In genomic region chr11:101658751-101659558, GRCm38 (mm10) we compare ENCODE assay signal across 9 mouse cellular contexts. TPM values are rescaled to one million over a fixed set of nuclear protein-coding genes. Genes with fewer than 3 reads are reported as not detected.
A peak's percentile ranks its signal among the peaks of the same experiment; 100 is the strongest.
DNase-seq lines count a peak whose midpoint lies in the region; ATAC-seq lines count a peak whose summit lies in the region.
"Had no signal": no experiment of that assay in that cellular context is flagged by ENCODE, and none has a peak within 500 bp of the region (broad histone marks: within the 10 kb centered on the region; RNA-seq: fewer than 3 reads in every experiment).

No protein-coding gene starts in this region.

- H3K9me3 ChIP-seq in kidney, embryonic 14.5 days (ENCODE audit: control insufficient read depth, low read length): no peaks in the 10 kb centered on the region

- H3K4me3 ChIP-seq in kidney, embryonic 14.5 days (ENCODE audit: low read length): no peak overlapping the region

- H3K9ac ChIP-seq in kidney, embryonic 14.5 days (ENCODE audit: low read depth, low read length): no peak overlapping the region

- peak overlapping the region; percentile 74 for H3K27ac ChIP-seq in kidney, embryonic 14.5 days (ENCODE audit: low read depth, low read length)

- H3K36me3 ChIP-seq in kidney, embryonic 14.5 days (ENCODE audit: control insufficient read depth, insufficient read depth, low read length): no peaks in the 10 kb centered on the region

- peak; percentile 2; the same call in 1 of the 2 replicates for ATAC-seq in kidney, embryonic 14.5 days (ENCODE audit: low FRiP score, low TSS enrichment)
- peak; percentile 59 for ATAC-seq in neutrophil, adult 5-6 weeks (ENCODE audit: extremely low read depth, insufficient number of reproducible peaks, low FRiP score, poor library complexity, severe bottlenecking)

- no peaks in the 10 kb centered on the region for H3K4me1 ChIP-seq in kidney, embryonic 14.5 days (ENCODE audit: control insufficient read depth, insufficient read depth, low read length)

- H3K27me3 ChIP-seq in kidney, embryonic 14.5 days (ENCODE audit: control insufficient read depth, insufficient read depth, low read length): no peaks in the 10 kb centered on the region

- WGBS in kidney, embryonic 14.5 days: 37% methylated on average over 10 of the region's 10 CpGs

- no peak overlapping the region for H3K4me2 ChIP-seq in kidney, embryonic 14.5 days (replicated peaks; ENCODE audit: low read depth, low read length)

- peak; percentile 78 to 80 for DNase-seq in B cell, adult 2 months
- DNase-seq in Muller cell, postnatal 12 days (ENCODE audit: inconsistent ontology term): peak; percentile 80
- DNase-seq in embryo, embryonic 10 days (ENCODE audit: low spot score): peak; percentile 87
- peak; percentile 79 for DNase-seq in heart, adult 8-10 months (ENCODE audit: low spot score)
- peak; percentile 52 to 69 for DNase-seq in lung, adult 18-20 months
- peak; percentile 51 for DNase-seq in thymus, postnatal 25 days

RNA-seq across cellular contexts. Expression of gene Arl4d, which starts 6.4 kb away (rescaled TPM):
- total RNA-seq in heart, adult 8-10 months (2022): 10 to 100 TPM; 21.1 to 30.1 (median 27.0) TPM
- 2.4 and 2.8 TPM in 2 replicates for polyA plus RNA-seq in kidney, embryonic 14.5 days (2014; fragmentation: Nextera tagmentation; extraction: Ambion mirVana)
- 2.2 and 2.7 TPM in 2 replicates for total RNA-seq in neutrophil, adult 5-6 weeks (2017)

RNA-seq across cellular contexts. Expression of gene Rdm1, which starts 32.0 kb away (rescaled TPM):
- 10 to 100 TPM; 47.9 to 60.0 (median 55.8) TPM for total RNA-seq in heart, adult 8-10 months (2022)
- polyA plus RNA-seq in kidney, embryonic 14.5 days (2014; fragmentation: Nextera tagmentation; extraction: Ambion mirVana): 31.6 and 35.8 TPM in 2 replicates
- 20.4 and 31.3 TPM in 2 replicates for total RNA-seq in neutrophil, adult 5-6 weeks (2017)

RNA-seq across cellular contexts. Expression of gene Gm11634, which starts 59.9 kb away (rescaled TPM):
- total RNA-seq in heart, adult 8-10 months (2022): not detected
- polyA plus RNA-seq in kidney, embryonic 14.5 days (2014; fragmentation: Nextera tagmentation; extraction: Ambion mirVana): not detected in 2 replicates
- total RNA-seq in neutrophil, adult 5-6 weeks (2017): not detected in 2 replicates
- total RNA-seq: layer of hippocampus, adult 18-20 months had no signal
